Mouse (Mus musculus) heart, embryonic 14.5 days (tissue): ENCODE measurements around the gene Sema4c. TPM values are rescaled to one million over a fixed set of nuclear protein-coding genes. Genes with fewer than 3 reads are reported as not detected.
A peak's percentile ranks its signal among the peaks of the same experiment; 100 is the strongest.

Source experiments
- ATAC-seq: fragments of 200-750 bp; cut with Nextera tagmentation; 2 replicates; pipeline ENCODE4 v1.8.0; 2017; ENCODE audit warnings: low read depth, moderate TSS enrichment; ENCODE audit not compliant: insufficient number of reproducible peaks, insufficient read depth, low FRiP score
- H3K27ac ChIP-seq, 2 experiments: fragments of 200-500 bp in 1 of 2; fragments of 300-500 bp in 1 of 2; sonication (generic) in 1 of 2; replicated peaks in 1 of 2; 2 replicates each; pipeline ENCODE4 v1.5.1; 2012 to 2014; ENCODE audit warnings: low read depth in 2 of 2, low read length in 2 of 2, control low read depth in 1 of 2, mild to moderate bottlenecking in 1 of 2, mixed read lengths in 1 of 2; ENCODE audit not compliant: control insufficient read depth in 1 of 2, insufficient read depth in 1 of 2
- H3K27me3 ChIP-seq: fragments of 300-500 bp; sonication (generic); 2 replicates; pipeline ENCODE4 v1.6.1; 2014; ENCODE audit warnings: mild to moderate bottlenecking, low read length, control low read depth; ENCODE audit not compliant: control insufficient read depth, insufficient read depth
- H3K36me3 ChIP-seq: fragments of 300-500 bp; sonication (generic); 2 replicates; pipeline ENCODE4 v1.6.1; 2014; ENCODE audit warnings: mild to moderate bottlenecking, control low read depth, low read length, mixed read lengths; ENCODE audit not compliant: control insufficient read depth, insufficient read depth
- H3K4me1 ChIP-seq, 2 experiments: fragments of 200-500 bp in 1 of 2; fragments of 300-500 bp in 1 of 2; sonication (generic) in 1 of 2; 2 replicates each; pipeline ENCODE4 v1.6.1; 2012 to 2014; ENCODE audit warnings: low read length in 2 of 2, control low read depth in 1 of 2, mixed read lengths in 1 of 2; ENCODE audit not compliant: control insufficient read depth in 2 of 2, insufficient read depth in 2 of 2
- H3K4me2 ChIP-seq: fragments of 300-500 bp; sonication (generic); 2 replicates; pipeline ENCODE4 v1.6.1; 2014; ENCODE audit warnings: mild to moderate bottlenecking, low read length
- H3K4me3 ChIP-seq, 2 experiments: fragments of 200-500 bp in 1 of 2; fragments of 300-500 bp in 1 of 2; sonication (generic) in 1 of 2; 2 replicates each; pipeline ENCODE4 v1.5.1; 2012 to 2014; ENCODE audit warnings: low read length in 2 of 2, mild to moderate bottlenecking in 2 of 2, control low read depth in 1 of 2, low read depth in 1 of 2, moderate library complexity in 1 of 2; ENCODE audit not compliant: control insufficient read depth in 1 of 2, insufficient read depth in 1 of 2
- H3K9ac ChIP-seq: fragments of 300-500 bp; sonication (generic); 2 replicates; pipeline ENCODE4 v1.6.1; 2014; ENCODE audit warnings: mild to moderate bottlenecking, low read length
- H3K9me3 ChIP-seq: fragments of 300-500 bp; sonication (generic); 2 replicates; pipeline ENCODE4 v1.6.1; 2016; ENCODE audit warnings: low read length, control low read depth; ENCODE audit not compliant: control insufficient read depth
- WGBS: fragments of 180-500 bp; shearing (Covaris S2); extraction: QIAGEN DNeasy Blood & Tissue Kit; methylation state at CpG from one replicate; pipeline ENCODE4 v1.1.7; 2014; 5-methylcytosine and 5-hydroxymethylcytosine counted together
- polyA plus RNA-seq: library from polyadenylated mRNA; unstranded; fragments of >200 nt; fragmentation: Nextera tagmentation; extraction: Ambion mirVana; gene quantifications from 2 replicates; pipeline ENCODE4 v1.2.1, GENCODE M21; 2014

The Sema4c gene
- polyA plus RNA-seq, 1 experiment from 2014 or later, result 1.6 TPM

- Histone ChIP-seq H3K4me2 (no peak overlapping the region), H3K9me3 (no peaks in the 10 kb centered on the region), H3K36me3 (no peaks in the 10 kb centered on the region), H3K9ac (no peak overlapping the region), H3K27me3 (no peaks in the 10 kb centered on the region), H3K4me3 (no peak overlapping the region), H3K4me1 (peaks cover 28 to 30% of the 10 kb centered on the region in 2 experiments), H3K27ac (peak overlapping the region; percentile 7 to 46; a peak in 2 of 4 replicates)
- 67% methylated on average over 7 of the region's 7 CpGs for WGBS
- no peak for ATAC-seq
Measured at GRCm38 (mm10) chr1:36569694-36570276, 11.6 kb upstream of the Sema4c start.

- Histone ChIP-seq H3K36me3 (no peaks in the 10 kb centered on the region), H3K27me3 (no peaks in the 10 kb centered on the region), H3K9me3 (no peaks in the 10 kb centered on the region), H3K27ac (no peak overlapping the region), H3K9ac (no peak overlapping the region), H3K4me3 (no peak overlapping the region), H3K4me1 (peaks cover 30 to 34% of the 10 kb centered on the region in 2 experiments), H3K4me2 (no peak overlapping the region)
- 82% methylated on average over 4 of the region's 4 CpGs for WGBS
- no peak for ATAC-seq
Measured at GRCm38 (mm10) chr1:36568776-36569175, 10.6 kb upstream of the Sema4c start.

- no peak for ATAC-seq
- Histone ChIP-seq H3K9me3 (no peaks in the 10 kb centered on the region), H3K4me3 (no peak overlapping the region), H3K27me3 (no peaks in the 10 kb centered on the region), H3K4me1 (peaks cover 34 to 37% of the 10 kb centered on the region in 2 experiments), H3K27ac (no peak overlapping the region), H3K36me3 (no peaks in the 10 kb centered on the region), H3K4me2 (no peak overlapping the region), H3K9ac (no peak overlapping the region)
- 44% methylated on average over 21 of the region's 21 CpGs for WGBS
Measured at GRCm38 (mm10) chr1:36567818-36568603, 9.9 kb upstream of the Sema4c start.

GRCm38 (mm10) chr1:36566425-36566824 is 8.3 kb upstream of the Sema4c start:
- no peak overlapping the region for H3K27ac ChIP-seq

GRCm38 (mm10) chr1:36564101-36564500 is 6.0 kb upstream of the Sema4c start:
- no peaks in the 10 kb centered on the region for H3K36me3 ChIP-seq
- no peak overlapping the region for H3K4me3 ChIP-seq
- H3K4me1 ChIP-seq, result peaks cover 40 to 43% of the 10 kb centered on the region in 2 experiments
- no peak overlapping the region for H3K4me2 ChIP-seq
- no peak overlapping the region for H3K9ac ChIP-seq
- no peaks in the 10 kb centered on the region for H3K9me3 ChIP-seq
- no peak overlapping the region for H3K27ac ChIP-seq
- no peak for ATAC-seq
- no peaks in the 10 kb centered on the region for H3K27me3 ChIP-seq
- WGBS, result 61% methylated on average over 6 of the region's 6 CpGs

More at GRCm38 (mm10) chr1:36566425-36566824, 8.3 kb upstream of the Sema4c start:
- Histone ChIP-seq H3K4me3 (no peak overlapping the region), H3K27me3 (no peaks in the 10 kb centered on the region), H3K4me2 (no peak overlapping the region), H3K36me3 (no peaks in the 10 kb centered on the region), H3K9me3 (no peaks in the 10 kb centered on the region), H3K4me1 (peaks cover 42 to 44% of the 10 kb centered on the region in 2 experiments), H3K9ac (no peak overlapping the region)
- ATAC-seq, result no peak
- 13% methylated on average over 2 of the region's 2 CpGs for WGBS

GRCm38 (mm10) chr1:36563632-36564031 is 5.5 kb upstream of the Sema4c start:
- Histone ChIP-seq H3K4me1 (peaks cover 40 to 48% of the 10 kb centered on the region in 2 experiments), H3K9ac (no peak overlapping the region), H3K4me3 (no peak overlapping the region), H3K9me3 (no peaks in the 10 kb centered on the region), H3K36me3 (no peaks in the 10 kb centered on the region), H3K4me2 (no peak overlapping the region), H3K27ac (no peak overlapping the region), H3K27me3 (no peaks in the 10 kb centered on the region)
- 75% methylated on average over 4 of the region's 4 CpGs for WGBS
- ATAC-seq, result no peak

GRCm38 (mm10) chr1:36563197-36563596 is 5.0 kb upstream of the Sema4c start:
- no peak overlapping the region for H3K27ac ChIP-seq
- peaks cover 39 to 48% of the 10 kb centered on the region in 2 experiments for H3K4me1 ChIP-seq
- no peaks in the 10 kb centered on the region for H3K9me3 ChIP-seq
- ATAC-seq, result no peak
- no peak overlapping the region for H3K4me2 ChIP-seq
- no peak overlapping the region for H3K4me3 ChIP-seq
- 69% methylated on average over 2 of the region's 2 CpGs for WGBS
- H3K27me3 ChIP-seq, result no peaks in the 10 kb centered on the region
- no peak overlapping the region for H3K9ac ChIP-seq
- H3K36me3 ChIP-seq, result no peaks in the 10 kb centered on the region
